Mouse (Mus musculus): ENCODE results near the gene Rhod. TPM values are rescaled to one million over a fixed set of nuclear protein-coding genes. Genes with fewer than 3 reads are reported as not detected.

Rhod gene
- polyA plus RNA-seq, 1 experiment from 2014 or later: 4.2 TPM

- Histone ChIP-seq H3K4me1 (replicated peaks) (no peaks in the 10 kb centered on the region), H3K4me2 (replicated peaks) (no peak overlapping the region), H3K9ac (replicated peaks) (no peak overlapping the region), H3K27me3 (no peaks in the 10 kb centered on the region), H3K9me3 (no peaks in the 10 kb centered on the region), H3K27ac (no peak overlapping the region), H3K36me3 (no peaks in the 10 kb centered on the region), H3K4me3 (replicated peaks) (no peak overlapping the region)
- 66% methylated on average over 3 of the region's 3 CpGs for WGBS
- no peak for ATAC-seq
Observed at GRCm38 (mm10) chr19:4423021-4423420, 16.2 kb downstream of the Rhod start.

- Histone ChIP-seq H3K27me3 (no peaks in the 10 kb centered on the region), H3K36me3 (no peaks in the 10 kb centered on the region)
- 95% methylated on average over 3 of the region's 3 CpGs for WGBS
Observed at GRCm38 (mm10) chr19:4422581-4422980, 16.7 kb downstream of the Rhod start.

GRCm38 (mm10) chr19:4420153-4420910, 18.9 kb downstream of the Rhod start:
- no peaks in the 10 kb centered on the region for H3K27me3 ChIP-seq
- H3K27ac ChIP-seq: no peak overlapping the region
- no peak overlapping the region for H3K9ac ChIP-seq (replicated peaks)
- no peak overlapping the region for H3K4me2 ChIP-seq (replicated peaks)
- no peaks in the 10 kb centered on the region for H3K36me3 ChIP-seq
- H3K9me3 ChIP-seq: no peaks in the 10 kb centered on the region
- 86% methylated on average over 8 of the region's 8 CpGs for whole genome bisulfite sequencing
- H3K4me1 ChIP-seq (replicated peaks): no peaks in the 10 kb centered on the region
- H3K4me3 ChIP-seq (replicated peaks): no peak overlapping the region
- ATAC-seq: no peak

More at GRCm38 (mm10) chr19:4422581-4422980, 16.7 kb downstream of the Rhod start:
- Histone ChIP-seq H3K27ac (no peak overlapping the region), H3K9ac (replicated peaks) (no peak overlapping the region), H3K4me1 (replicated peaks) (no peaks in the 10 kb centered on the region), H3K9me3 (no peaks in the 10 kb centered on the region), H3K4me2 (replicated peaks) (no peak overlapping the region), H3K4me3 (replicated peaks) (no peak overlapping the region)
- ATAC-seq: no peak

- no peak for ATAC-seq
Observed at GRCm38 (mm10) chr19:4419711-4420110, 19.5 kb downstream of the Rhod start.

GRCm38 (mm10) chr19:4417713-4418112, 21.5 kb downstream of the Rhod start:
- no peaks in the 10 kb centered on the region for H3K4me1 ChIP-seq (replicated peaks)
- no peak for ATAC-seq
- no peaks in the 10 kb centered on the region for H3K36me3 ChIP-seq
- H3K9ac ChIP-seq (replicated peaks): no peak overlapping the region
- no peaks in the 10 kb centered on the region for H3K9me3 ChIP-seq
- H3K4me2 ChIP-seq (replicated peaks): no peak overlapping the region
- H3K4me3 ChIP-seq (replicated peaks): no peak overlapping the region
- no peaks in the 10 kb centered on the region for H3K27me3 ChIP-seq
- H3K27ac ChIP-seq: no peak overlapping the region

More at GRCm38 (mm10) chr19:4419711-4420110, 19.5 kb downstream of the Rhod start:
- WGBS: 94% methylated on average over 5 of the region's 5 CpGs
- no peaks in the 10 kb centered on the region for H3K4me1 ChIP-seq (replicated peaks)
- H3K27me3 ChIP-seq: no peaks in the 10 kb centered on the region
- no peak overlapping the region for H3K9ac ChIP-seq (replicated peaks)
- no peaks in the 10 kb centered on the region for H3K36me3 ChIP-seq
- no peak overlapping the region for H3K27ac ChIP-seq
- H3K9me3 ChIP-seq: no peaks in the 10 kb centered on the region
- H3K4me3 ChIP-seq (replicated peaks): no peak overlapping the region
- no peak overlapping the region for H3K4me2 ChIP-seq (replicated peaks)

GRCm38 (mm10) chr19:4417183-4417582, 22.0 kb downstream of the Rhod start:
- H3K4me3 ChIP-seq (replicated peaks): no peak overlapping the region
- H3K9ac ChIP-seq (replicated peaks): no peak overlapping the region
- WGBS: 0% methylated on average over 1 of the region's 1 CpGs
- H3K27me3 ChIP-seq: no peaks in the 10 kb centered on the region
- H3K27ac ChIP-seq: no peak overlapping the region
- H3K4me1 ChIP-seq (replicated peaks): no peaks in the 10 kb centered on the region
- ATAC-seq: no peak; the same call in 1 of the 2 replicates
- H3K4me2 ChIP-seq (replicated peaks): no peak overlapping the region
- H3K36me3 ChIP-seq: no peaks in the 10 kb centered on the region
- H3K9me3 ChIP-seq: no peaks in the 10 kb centered on the region

GRCm38 (mm10) chr19:4414631-4415030, 24.6 kb downstream of the Rhod start:
- Histone ChIP-seq H3K27me3 (no peaks in the 10 kb centered on the region), H3K4me3 (replicated peaks) (no peak overlapping the region), H3K9ac (replicated peaks) (no peak overlapping the region), H3K4me2 (replicated peaks) (no peak overlapping the region), H3K27ac (no peak overlapping the region), H3K4me1 (replicated peaks) (no peaks in the 10 kb centered on the region), H3K36me3 (no peaks in the 10 kb centered on the region), H3K9me3 (no peaks in the 10 kb centered on the region)
- WGBS: 88% methylated on average over 1 of the region's 1 CpGs
- no peak for ATAC-seq

GRCm38 (mm10) chr19:4409062-4409461, 30.2 kb downstream of the Rhod start:
- H3K36me3 ChIP-seq: no peaks in the 10 kb centered on the region
- H3K27ac ChIP-seq: no peak overlapping the region
- H3K9ac ChIP-seq (replicated peaks): no peak overlapping the region
- H3K4me1 ChIP-seq (replicated peaks): no peaks in the 10 kb centered on the region
- no peaks in the 10 kb centered on the region for H3K9me3 ChIP-seq
- no peaks in the 10 kb centered on the region; the same call in 1 of the 2 replicates for H3K27me3 ChIP-seq
- H3K4me3 ChIP-seq (replicated peaks): no peak overlapping the region
- 69% methylated on average over 2 of the region's 2 CpGs for WGBS
- ATAC-seq: no peak
- no peak overlapping the region for H3K4me2 ChIP-seq (replicated peaks)

GRCm38 (mm10) chr19:4404840-4405239, 34.4 kb downstream of the Rhod start:
- Histone ChIP-seq H3K36me3 (no peaks in the 10 kb centered on the region), H3K9me3 (no peaks in the 10 kb centered on the region), H3K27me3 (no peaks in the 10 kb centered on the region; the same call in 1 of the 2 replicates), H3K27ac (no peak overlapping the region), H3K4me1 (replicated peaks) (no peaks in the 10 kb centered on the region), H3K9ac (replicated peaks) (no peak overlapping the region), H3K4me2 (replicated peaks) (no peak overlapping the region), H3K4me3 (replicated peaks) (no peak overlapping the region)
- ATAC-seq: no peak
- WGBS: 97% methylated on average over 2 of the region's 2 CpGs

GRCm38 (mm10) chr19:4398959-4399358, 40.3 kb downstream of the Rhod start:
- Histone ChIP-seq H3K4me3 (replicated peaks) (no peak overlapping the region), H3K27ac (no peak overlapping the region), H3K4me2 (replicated peaks) (no peak overlapping the region), H3K9me3 (no peaks in the 10 kb centered on the region), H3K27me3 (no peaks in the 10 kb centered on the region), H3K36me3 (no peaks in the 10 kb centered on the region), H3K9ac (replicated peaks) (no peak overlapping the region), H3K4me1 (replicated peaks) (peaks cover 16% of the 10 kb centered on the region)
- 75% methylated on average over 4 of the region's 4 CpGs for WGBS
- ATAC-seq: no peak

GRCm38 (mm10) chr19:4398630-4398948, 40.6 kb downstream of the Rhod start:
- 29% methylated on average over 8 of the region's 8 CpGs for WGBS
- H3K27me3 ChIP-seq: no peaks in the 10 kb centered on the region
- H3K27ac ChIP-seq: peak overlapping the region; percentile 93; the same call in 1 of the 2 replicates

GRCm38 (mm10) chr19:4397798-4398629, 41.2 kb downstream of the Rhod start, which contains the start of gene Kdm2a:
Gene Kdm2a (minus strand): TSS chr19:4398285.
- ATAC-seq: peak; percentile 83

More at GRCm38 (mm10) chr19:4398630-4398948, 40.6 kb downstream of the Rhod start:
- peaks cover 18% of the 10 kb centered on the region for H3K4me1 ChIP-seq (replicated peaks)
- ATAC-seq: no peak
- H3K4me2 ChIP-seq (replicated peaks): peak overlapping the region; percentile 88
- H3K36me3 ChIP-seq: no peaks in the 10 kb centered on the region
- peak overlapping the region; percentile 79 for H3K9ac ChIP-seq (replicated peaks)
- H3K9me3 ChIP-seq: no peaks in the 10 kb centered on the region
- H3K4me3 ChIP-seq (replicated peaks): peak overlapping the region; percentile 98

More at GRCm38 (mm10) chr19:4397798-4398629, 41.2 kb downstream of the Rhod start, which contains the start of gene Kdm2a:
- no peaks in the 10 kb centered on the region for H3K9me3 ChIP-seq
- H3K4me1 ChIP-seq (replicated peaks): peaks cover 24% of the 10 kb centered on the region
- peak within 1 kb of the TSS; percentile 98 for H3K4me3 ChIP-seq (replicated peaks)
- under 1% methylated on average over 80 of the region's 82 CpGs for WGBS
- H3K9ac ChIP-seq (replicated peaks): peak within 1 kb of the TSS; percentile 79
- H3K27ac ChIP-seq: peak within 1 kb of the TSS; percentile 93
- no peaks in the 10 kb centered on the region for H3K36me3 ChIP-seq
- no peaks in the 10 kb centered on the region for H3K27me3 ChIP-seq
- peak within 1 kb of the TSS; percentile 88 for H3K4me2 ChIP-seq (replicated peaks)
